Comparison of ENCODE assay signal across 24 mouse cellular contexts in the genomic region with DNA sequence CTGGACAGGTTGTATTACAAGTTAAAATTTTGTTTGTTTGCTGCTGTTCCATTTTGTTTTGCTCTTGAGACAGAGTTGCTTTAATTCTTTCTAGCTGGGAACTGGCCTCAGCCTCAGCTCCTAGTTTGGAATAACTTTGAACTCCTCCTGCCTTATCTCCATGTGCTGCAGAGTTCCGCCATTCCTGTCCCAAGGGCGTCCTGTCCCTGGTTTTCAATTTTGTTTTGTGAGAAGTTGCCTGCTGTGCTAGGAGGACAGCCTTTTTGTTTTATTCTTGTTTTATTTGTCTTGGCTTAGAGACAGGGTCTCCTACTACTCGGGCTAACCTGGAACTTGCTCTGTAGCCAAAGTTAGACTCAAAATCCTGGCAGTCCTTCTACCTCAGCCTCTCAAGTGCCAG. TPM values are rescaled to one million over a fixed set of nuclear protein-coding genes. Genes with fewer than 3 reads are reported as not detected.
DNase-seq lines count a peak whose midpoint lies in the region; ATAC-seq and TF ChIP-seq lines count a peak whose summit lies in the region.
"Had no signal": no experiment of that assay in that cellular context is flagged by ENCODE, and none has a peak within 500 bp of the region (broad histone marks: within the 10 kb centered on the region; RNA-seq: fewer than 3 reads in every experiment).

No protein-coding gene starts in this region.

- DNase-seq in heart, adult 2 months = peak in 1 of 2 experiments; percentile 29
- DNase-seq in heart, embryonic 10.5 days (ENCODE audit: low spot score) = no peak
- DNase-seq in kidney, postnatal 0 days (ENCODE audit: low spot score) = peak; percentile 11
- no peak for DNase-seq in kidney, postnatal 25 days
- peak; percentile 5 for DNase-seq in testis, postnatal 10 days (ENCODE audit: low spot score)
- no peak for DNase-seq in testis, postnatal 14 days (ENCODE audit: low spot score)
- DNase-seq: adrenal gland, adult 2 months; adrenal gland, postnatal 10 days; adrenal gland, postnatal 25 days; cerebellum, adult 11 months; cerebellum, adult 18-20 months; cerebellum, adult 8-10 months; cerebellum, adult 9-11 months; cerebellum, postnatal 14 days; cerebellum, postnatal 36 days; embryo, embryonic 11 days had no signal

- TF ChIP-seq POLR2A in heart, adult 2 months (IDR thresholded peaks at IDR 0.05; ENCODE audit: insufficient read depth, low read depth, low read length) = no peak

- no peak for TF ChIP-seq EP300 in heart, adult 2 months (IDR thresholded peaks at IDR 0.05; ENCODE audit: insufficient read depth, low read depth, low read length)

- H3K4me1 ChIP-seq in heart, adult 2 months (ENCODE audit: control insufficient read depth, insufficient read depth, low read length) = peaks cover 2% of the 10 kb centered on the region
- peaks cover 9% of the 10 kb centered on the region for H3K4me1 ChIP-seq in heart, embryonic 10.5 days
- no peaks in the 10 kb centered on the region for H3K4me1 ChIP-seq in kidney, postnatal 0 days (replicated peaks; ENCODE audit: insufficient read depth, low read length)
- H3K4me1 ChIP-seq: embryonic facial prominence, embryonic 13.5 days; embryonic facial prominence, embryonic 15.5 days; forebrain, embryonic 12.5 days had no signal

- peaks cover 13% of the 10 kb centered on the region for H3K36me3 ChIP-seq in heart, adult 2 months (ENCODE audit: control insufficient read depth, insufficient read depth, low read length)
- no peaks in the 10 kb centered on the region for H3K36me3 ChIP-seq in heart, embryonic 10.5 days
- no peaks in the 10 kb centered on the region for H3K36me3 ChIP-seq in kidney, postnatal 0 days (ENCODE audit: insufficient read depth, low read length)
- H3K36me3 ChIP-seq: embryonic facial prominence, embryonic 13.5 days; embryonic facial prominence, embryonic 15.5 days; forebrain, embryonic 10.5 days; forebrain, embryonic 12.5 days had no signal

- no peak for ATAC-seq in kidney, postnatal 0 days (replicated peaks; ENCODE audit: low FRiP score, low read depth)
- ATAC-seq: forebrain, embryonic 14.5 days had no signal

- no peaks in the 10 kb centered on the region for H3K27me3 ChIP-seq in heart, adult 2 months (ENCODE audit: control insufficient read depth, insufficient read depth, low read length)
- no peaks in the 10 kb centered on the region for H3K27me3 ChIP-seq in heart, embryonic 10.5 days (ENCODE audit: insufficient read depth, poor library complexity, severe bottlenecking)
- no peaks in the 10 kb centered on the region for H3K27me3 ChIP-seq in kidney, postnatal 0 days (ENCODE audit: insufficient read depth, low read length)
- H3K27me3 ChIP-seq: embryonic facial prominence, embryonic 13.5 days; embryonic facial prominence, embryonic 15.5 days; forebrain, embryonic 12.5 days had no signal

- peak overlapping the region; percentile 26 for H3K27ac ChIP-seq in heart, adult 2 months
- no peak overlapping the region for H3K27ac ChIP-seq in heart, embryonic 10.5 days
- no peak overlapping the region for H3K27ac ChIP-seq in kidney, postnatal 0 days
- H3K27ac ChIP-seq: embryonic facial prominence, embryonic 13.5 days; embryonic facial prominence, embryonic 15.5 days; forebrain, embryonic 10.5 days; forebrain, embryonic 12.5 days had no signal

- H3K4me3 ChIP-seq in heart, adult 2 months = no peak overlapping the region
- H3K4me3 ChIP-seq in heart, embryonic 10.5 days = no peak overlapping the region
- no peak overlapping the region for H3K4me3 ChIP-seq in kidney, postnatal 0 days (replicated peaks; ENCODE audit: low read depth, low read length)
- H3K4me3 ChIP-seq: embryonic facial prominence, embryonic 13.5 days; embryonic facial prominence, embryonic 15.5 days; erythroblast, embryonic 14.5 days; forebrain, embryonic 10.5 days; forebrain, embryonic 12.5 days had no signal

- no peaks in the 10 kb centered on the region; the same call in 1 of the 2 replicates for H3K79me2 ChIP-seq in heart, adult 2 months (replicated peaks; ENCODE audit: control insufficient read depth, insufficient read depth, low read length)

- intact Hi-C loops in heart, adult 2 months (cut with DNase I) = no loop called here

- no peaks in the 10 kb centered on the region for H3K9me3 ChIP-seq in heart, embryonic 10.5 days
- no peaks in the 10 kb centered on the region for H3K9me3 ChIP-seq in kidney, postnatal 0 days (replicated peaks; ENCODE audit: low read length)
- H3K9me3 ChIP-seq: embryonic facial prominence, embryonic 13.5 days; embryonic facial prominence, embryonic 15.5 days; forebrain, embryonic 10.5 days; forebrain, embryonic 12.5 days had no signal

- no peak overlapping the region for H3K9ac ChIP-seq in heart, adult 2 months (ENCODE audit: low read depth, low read length)
- H3K9ac ChIP-seq in kidney, postnatal 0 days (ENCODE audit: low read depth, low read length) = no peak overlapping the region
- H3K9ac ChIP-seq: embryonic facial prominence, embryonic 13.5 days; embryonic facial prominence, embryonic 15.5 days; forebrain, embryonic 12.5 days had no signal

- no peak for TF ChIP-seq CTCF in heart, adult 2 months (IDR thresholded peaks at IDR 0.05)
- TF ChIP-seq CTCF in kidney, postnatal 0 days (IDR thresholded peaks at IDR 0.05; ENCODE audit: low read depth) = no peak

- WGBS in heart, adult 2 months = 23% methylated on average over 3 of the region's 3 CpGs
- WGBS in heart, embryonic 10.5 days = 41% methylated on average over 3 of the region's 3 CpGs
- WGBS in kidney, postnatal 0 days = 58% methylated on average over 3 of the region's 3 CpGs

- no peak overlapping the region for H3K4me2 ChIP-seq in kidney, postnatal 0 days (ENCODE audit: low read length)
- H3K4me2 ChIP-seq: embryonic facial prominence, embryonic 13.5 days; embryonic facial prominence, embryonic 15.5 days; forebrain, embryonic 12.5 days had no signal

RNA-seq across cellular contexts. Expression of a gene that starts 26.1 kb away (rescaled TPM):
- total RNA-seq in heart, adult 2 months (2021) = 100 to 1,000 TPM; 382 to 439 TPM
- 195 and 279 TPM in 2 replicates for polyA plus RNA-seq in heart, adult 2 months (2012; rRNA removed)
- 14.5 and 28.9 TPM in 2 replicates for polyA plus RNA-seq in heart, embryonic 10.5 days (2016; fragmentation: Nextera tagmentation; extraction: Ambion mirVana)
- polyA plus RNA-seq in kidney, postnatal 0 days (2015; fragmentation: Nextera tagmentation; extraction: Ambion mirVana) = 6.9 and 8.1 TPM in 2 replicates
- total RNA-seq: common myeloid progenitor, adult 5-6 weeks; MEL had no signal
- polyA plus RNA-seq: erythroblast, embryonic 14.5 days had no signal

Comparison
In these comparisons a context has a peak if more than half of its experiments do, and no peak if none do; other contexts are left out.
1. DNase-seq: peak in kidney, postnatal 0 days (single experiment) and testis, postnatal 10 days (single experiment); none in heart, embryonic 10.5 days (single experiment), kidney, postnatal 25 days (0 of 2) and testis, postnatal 14 days (single experiment).